Mouse (Mus musculus): ENCODE data around the gene Lyg1. TPM values are rescaled to one million over a fixed set of nuclear protein-coding genes. Genes with fewer than 3 reads are reported as not detected.
A peak's percentile ranks its signal among the peaks of the same experiment; 100 is the strongest.

The Lyg1 gene
- polyA plus RNA-seq, 1 experiment from 2014 or later: not detected

- 57% methylated on average over 13 of the region's 13 CpGs for WGBS
- no peaks in the 10 kb centered on the region for H3K4me1 ChIP-seq (replicated peaks; ENCODE audit: control insufficient read depth, insufficient read depth, low read length)
- H3K4me2 ChIP-seq (ENCODE audit: low read depth, low read length): no peak overlapping the region
- H3K27me3 ChIP-seq (ENCODE audit: control insufficient read depth, insufficient read depth, low read depth, low read length): no peaks in the 10 kb centered on the region
- H3K36me3 ChIP-seq (ENCODE audit: control insufficient read depth, insufficient read depth, low read length): no peaks in the 10 kb centered on the region
- H3K9ac ChIP-seq (ENCODE audit: low read length): no peak overlapping the region
- H3K4me3 ChIP-seq (ENCODE audit: low read length): no peak overlapping the region
- ATAC-seq (ENCODE audit: low read depth): no peak
- no peaks in the 10 kb centered on the region for H3K9me3 ChIP-seq (ENCODE audit: control insufficient read depth, low read length)
- H3K27ac ChIP-seq (ENCODE audit: low read length): no peak overlapping the region
Measured at GRCm38 (mm10) chr1:37917666-37918065, 39.9 kb downstream of the Lyg1 start.

DNA sequence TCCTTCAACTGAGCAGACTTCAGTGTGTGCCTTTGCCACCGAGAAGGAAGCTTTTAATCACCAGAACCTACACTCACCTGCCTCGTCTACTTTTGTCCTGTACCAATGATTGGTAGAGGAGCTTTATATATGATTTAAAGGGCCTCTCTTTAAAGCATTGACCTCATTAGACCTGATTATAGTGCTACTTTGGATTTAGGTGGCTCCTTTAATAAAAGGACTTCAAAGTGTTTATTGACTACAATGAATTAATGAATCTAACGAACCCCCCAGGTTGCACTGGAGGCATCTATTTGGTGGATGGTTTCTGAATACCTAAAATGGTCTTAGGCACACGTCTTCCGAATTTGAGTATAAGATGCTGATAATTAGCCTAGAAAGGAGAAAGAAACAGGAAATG is 41.2 kb downstream of the Lyg1 start, which contains the start of gene Lyg2:
TSS of gene Lyg2 (minus strand) at position 101 of the 400 bp plus-strand sequence.
- WGBS: 69% methylated on average over 5 of the region's 5 CpGs
- Histone ChIP-seq H3K36me3 (ENCODE audit: control insufficient read depth, insufficient read depth, low read length) (no peaks in the 10 kb centered on the region), H3K4me1 (replicated peaks; ENCODE audit: control insufficient read depth, insufficient read depth, low read length) (no peaks in the 10 kb centered on the region), H3K9me3 (ENCODE audit: control insufficient read depth, low read length) (no peaks in the 10 kb centered on the region), H3K4me3 (ENCODE audit: low read length) (no peak within 1 kb of the TSS), H3K27me3 (ENCODE audit: control insufficient read depth, insufficient read depth, low read depth, low read length) (no peaks in the 10 kb centered on the region), H3K4me2 (ENCODE audit: low read depth, low read length) (no peak within 1 kb of the TSS), H3K27ac (ENCODE audit: low read length) (no peak within 1 kb of the TSS), H3K9ac (ENCODE audit: low read length) (no peak within 1 kb of the TSS)
- ATAC-seq (ENCODE audit: low read depth): no peak

GRCm38 (mm10) chr1:37912751-37913150 is 44.8 kb downstream of the Lyg1 start:
- no peak for ATAC-seq (ENCODE audit: low read depth)
- H3K27ac ChIP-seq (ENCODE audit: low read length): no peak overlapping the region
- 64% methylated on average over 2 of the region's 2 CpGs for WGBS
- H3K4me3 ChIP-seq (ENCODE audit: low read length): no peak overlapping the region
- no peak overlapping the region for H3K9ac ChIP-seq (ENCODE audit: low read length)
- no peaks in the 10 kb centered on the region for H3K9me3 ChIP-seq (ENCODE audit: control insufficient read depth, low read length)
- H3K4me1 ChIP-seq (replicated peaks; ENCODE audit: control insufficient read depth, insufficient read depth, low read length): no peaks in the 10 kb centered on the region
- no peaks in the 10 kb centered on the region for H3K36me3 ChIP-seq (ENCODE audit: control insufficient read depth, insufficient read depth, low read length)
- no peak overlapping the region for H3K4me2 ChIP-seq (ENCODE audit: low read depth, low read length)
- H3K27me3 ChIP-seq (ENCODE audit: control insufficient read depth, insufficient read depth, low read depth, low read length): no peaks in the 10 kb centered on the region

GRCm38 (mm10) chr1:37903178-37903577 is 54.4 kb downstream of the Lyg1 start:
- peaks cover 10% of the 10 kb centered on the region for H3K36me3 ChIP-seq (ENCODE audit: control insufficient read depth, insufficient read depth, low read length)
- no peak overlapping the region for H3K27ac ChIP-seq (ENCODE audit: low read length)
- peak; percentile 67 for ATAC-seq (ENCODE audit: low read depth)
- H3K4me2 ChIP-seq (ENCODE audit: low read depth, low read length): no peak overlapping the region
- H3K4me1 ChIP-seq (replicated peaks; ENCODE audit: control insufficient read depth, insufficient read depth, low read length): no peaks in the 10 kb centered on the region
- H3K9ac ChIP-seq (ENCODE audit: low read length): no peak overlapping the region
- H3K4me3 ChIP-seq (ENCODE audit: low read length): no peak overlapping the region
- H3K27me3 ChIP-seq (ENCODE audit: control insufficient read depth, insufficient read depth, low read depth, low read length): no peaks in the 10 kb centered on the region
- no peaks in the 10 kb centered on the region for H3K9me3 ChIP-seq (ENCODE audit: control insufficient read depth, low read length)
- 24% methylated on average over 6 of the region's 6 CpGs for WGBS

- no peak overlapping the region for H3K9ac ChIP-seq (ENCODE audit: low read length)
- no peak overlapping the region for H3K27ac ChIP-seq (ENCODE audit: low read length)
- no peak; the same call in 1 of the 2 replicates for ATAC-seq (ENCODE audit: low read depth)
- H3K27me3 ChIP-seq (ENCODE audit: control insufficient read depth, insufficient read depth, low read depth, low read length): no peaks in the 10 kb centered on the region
- H3K36me3 ChIP-seq (ENCODE audit: control insufficient read depth, insufficient read depth, low read length): peaks cover 29% of the 10 kb centered on the region
- no peaks in the 10 kb centered on the region for H3K4me1 ChIP-seq (replicated peaks; ENCODE audit: control insufficient read depth, insufficient read depth, low read length)
- H3K9me3 ChIP-seq (ENCODE audit: control insufficient read depth, low read length): no peaks in the 10 kb centered on the region
- H3K4me2 ChIP-seq (ENCODE audit: low read depth, low read length): no peak overlapping the region
- 54% methylated on average over 6 of the region's 6 CpGs for WGBS
- H3K4me3 ChIP-seq (ENCODE audit: low read length): no peak overlapping the region
Measured at GRCm38 (mm10) chr1:37900288-37900687, 57.3 kb downstream of the Lyg1 start.

DNA sequence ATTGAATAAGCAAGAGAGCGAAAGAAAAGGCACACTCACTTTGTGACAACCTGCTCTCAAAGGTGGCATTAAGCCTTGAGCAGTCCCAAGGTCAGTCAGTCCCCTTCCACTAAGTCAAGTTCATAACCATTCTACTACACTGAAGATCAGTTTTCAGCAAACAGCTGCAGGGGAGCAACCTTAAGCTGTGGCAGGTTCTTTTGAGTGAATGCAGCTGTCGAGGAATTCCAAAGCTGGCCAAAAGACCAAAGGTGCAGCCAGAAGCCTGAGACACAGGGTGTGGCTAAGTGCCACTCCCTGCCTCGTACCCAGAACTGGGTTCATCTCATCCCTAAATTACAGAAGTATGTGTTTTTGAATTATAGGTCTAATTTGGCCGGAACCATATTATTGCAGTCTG is 57.7 kb downstream of the Lyg1 start:
- ATAC-seq (ENCODE audit: low read depth): no peak
- Histone ChIP-seq H3K4me3 (ENCODE audit: low read length) (no peak overlapping the region), H3K9ac (ENCODE audit: low read length) (no peak overlapping the region), H3K4me1 (replicated peaks; ENCODE audit: control insufficient read depth, insufficient read depth, low read length) (no peaks in the 10 kb centered on the region), H3K27me3 (ENCODE audit: control insufficient read depth, insufficient read depth, low read depth, low read length) (no peaks in the 10 kb centered on the region), H3K36me3 (ENCODE audit: control insufficient read depth, insufficient read depth, low read length) (peaks cover 29% of the 10 kb centered on the region), H3K27ac (ENCODE audit: low read length) (no peak overlapping the region), H3K9me3 (ENCODE audit: control insufficient read depth, low read length) (no peaks in the 10 kb centered on the region), H3K4me2 (ENCODE audit: low read depth, low read length) (no peak overlapping the region)
- WGBS: 70% methylated on average over 4 of the region's 4 CpGs

Other genes starting within 250 kb of the Lyg1 start
- gene 2010300C02Rik, start 237.7 kb downstream of the Lyg1 start, polyA plus RNA-seq (2015; fragmentation: Nextera tagmentation; extraction: Ambion mirVana): 12.7 and 13.0 TPM in 2 replicates
- gene Tsga10, start 91.3 kb downstream of the Lyg1 start, polyA plus RNA-seq (2015; fragmentation: Nextera tagmentation; extraction: Ambion mirVana): 8.2 and 9.5 TPM in 2 replicates
- gene Lipt1, start 86.0 kb downstream of the Lyg1 start, polyA plus RNA-seq (2015; fragmentation: Nextera tagmentation; extraction: Ambion mirVana): 8.8 TPM in 2 replicates
- 27.0 and 30.9 TPM in 2 replicates for gene Mitd1, start 67.3 kb downstream of the Lyg1 start, polyA plus RNA-seq (2015; fragmentation: Nextera tagmentation; extraction: Ambion mirVana)
- 214 and 222 TPM in 2 replicates for gene Mrpl30, start 67.3 kb downstream of the Lyg1 start, polyA plus RNA-seq (2015; fragmentation: Nextera tagmentation; extraction: Ambion mirVana)
- not detected in 2 replicates for gene Lyg2, start 41.3 kb downstream of the Lyg1 start, polyA plus RNA-seq (2015; fragmentation: Nextera tagmentation; extraction: Ambion mirVana)
- gene Txndc9, start 40.1 kb upstream of the Lyg1 start, polyA plus RNA-seq (2015; fragmentation: Nextera tagmentation; extraction: Ambion mirVana): 142 TPM in 2 replicates
- 19.5 and 21.7 TPM in 2 replicates for gene Eif5b, start 40.3 kb upstream of the Lyg1 start, polyA plus RNA-seq (2015; fragmentation: Nextera tagmentation; extraction: Ambion mirVana)
- gene Rev1, start 172.0 kb upstream of the Lyg1 start, polyA plus RNA-seq (2015; fragmentation: Nextera tagmentation; extraction: Ambion mirVana): 20.6 and 21.3 TPM in 2 replicates